Mouse (Mus musculus): ENCODE data around the gene Rps26. TPM values are rescaled to one million over a fixed set of nuclear protein-coding genes. Genes with fewer than 3 reads are reported as not detected.

Gene Rps26
- polyA plus RNA-seq, 1 experiment from 2014 or later = 455 TPM

GRCm38 (mm10) chr10:128583644-128584043 is 42.9 kb downstream of the Rps26 start:
- 14% methylated on average over 7 of the region's 7 CpGs for WGBS
- H3K27me3 ChIP-seq (replicated peaks) = peaks cover 42% of the 10 kb centered on the region
- peak; percentile 75 for ATAC-seq (ENCODE audit: extremely low read depth, insufficient number of reproducible peaks, low FRiP score, low TSS enrichment)
- peak overlapping the region; percentile 43 for H3K4me3 ChIP-seq
- peak overlapping the region; percentile 76 for H3K27ac ChIP-seq (replicated peaks)
- peaks cover 29% of the 10 kb centered on the region for H3K4me1 ChIP-seq
- peak overlapping the region; percentile 63 for H3K4me2 ChIP-seq
- peaks cover 6% of the 10 kb centered on the region; the same call in 1 of the 2 replicates for H3K36me3 ChIP-seq
- H3K9ac ChIP-seq = peak overlapping the region; percentile 78
- H3K9me3 ChIP-seq = no peaks in the 10 kb centered on the region

GRCm38 (mm10) chr10:128579731-128580130 is 46.8 kb downstream of the Rps26 start:
- H3K27me3 ChIP-seq (replicated peaks) = peaks cover 4% of the 10 kb centered on the region; the same call in 1 of the 2 replicates
- no peak overlapping the region for H3K4me2 ChIP-seq
- H3K4me1 ChIP-seq = peaks cover 18% of the 10 kb centered on the region
- no peak overlapping the region for H3K27ac ChIP-seq (replicated peaks)
- no peak overlapping the region for H3K4me3 ChIP-seq
- 71% methylated on average over 4 of the region's 4 CpGs for WGBS
- ATAC-seq (ENCODE audit: extremely low read depth, insufficient number of reproducible peaks, low FRiP score, low TSS enrichment) = no peak
- H3K36me3 ChIP-seq = peaks cover 32% of the 10 kb centered on the region
- H3K9ac ChIP-seq = no peak overlapping the region
- no peaks in the 10 kb centered on the region for H3K9me3 ChIP-seq

GRCm38 (mm10) chr10:128579298-128579697 is 47.2 kb downstream of the Rps26 start:
- 72% methylated on average over 3 of the region's 3 CpGs for WGBS
- ATAC-seq (ENCODE audit: extremely low read depth, insufficient number of reproducible peaks, low FRiP score, low TSS enrichment) = no peak
- H3K9me3 ChIP-seq = no peaks in the 10 kb centered on the region
- H3K9ac ChIP-seq = no peak overlapping the region
- no peak overlapping the region for H3K4me3 ChIP-seq
- peaks cover 33% of the 10 kb centered on the region for H3K36me3 ChIP-seq
- peaks cover under 1% of the 10 kb centered on the region; the same call in 1 of the 2 replicates for H3K27me3 ChIP-seq (replicated peaks)
- peaks cover 15% of the 10 kb centered on the region for H3K4me1 ChIP-seq
- no peak overlapping the region for H3K4me2 ChIP-seq
- H3K27ac ChIP-seq (replicated peaks) = no peak overlapping the region

GRCm38 (mm10) chr10:128578330-128578729 is 48.2 kb downstream of the Rps26 start:
- H3K36me3 ChIP-seq = peaks cover 37% of the 10 kb centered on the region
- no peak for ATAC-seq (ENCODE audit: extremely low read depth, insufficient number of reproducible peaks, low FRiP score, low TSS enrichment)
- no peaks in the 10 kb centered on the region for H3K27me3 ChIP-seq (replicated peaks)

GRCm38 (mm10) chr10:128575063-128575462 is 51.5 kb downstream of the Rps26 start:
- Histone ChIP-seq H3K4me2 (no peak overlapping the region), H3K9me3 (no peaks in the 10 kb centered on the region), H3K27me3 (replicated peaks) (peaks cover 5% of the 10 kb centered on the region; the same call in 1 of the 2 replicates), H3K4me1 (no peaks in the 10 kb centered on the region), H3K27ac (replicated peaks) (no peak overlapping the region), H3K36me3 (peaks cover 54% of the 10 kb centered on the region), H3K9ac (no peak overlapping the region), H3K4me3 (no peak overlapping the region)
- WGBS = 88% methylated on average over 2 of the region's 2 CpGs
- ATAC-seq (ENCODE audit: extremely low read depth, insufficient number of reproducible peaks, low FRiP score, low TSS enrichment) = no peak

More at GRCm38 (mm10) chr10:128578330-128578729, 48.2 kb downstream of the Rps26 start:
- no peak overlapping the region for H3K4me3 ChIP-seq
- H3K9me3 ChIP-seq = no peaks in the 10 kb centered on the region
- H3K4me1 ChIP-seq = peaks cover 5% of the 10 kb centered on the region
- WGBS = 58% methylated on average over 11 of the region's 11 CpGs
- no peak overlapping the region for H3K4me2 ChIP-seq
- no peak overlapping the region for H3K27ac ChIP-seq (replicated peaks)
- no peak overlapping the region for H3K9ac ChIP-seq

Small RNA genes within 50 kb of the gene (microRNA-seq; reads per million reads assigned to microRNA genes)
- gene Mir6917 = not detected

Other genes starting within 250 kb of the Rps26 start
- 8.8 and 9.4 TPM in 2 replicates for gene Ankrd52, start 249.6 kb downstream of the Rps26 start, polyA plus RNA-seq (2015; fragmentation: Nextera tagmentation; extraction: Ambion mirVana)
- 0.12 and 1.5 TPM in 2 replicates for gene Slc39a5, start 225.5 kb downstream of the Rps26 start, polyA plus RNA-seq (2015; fragmentation: Nextera tagmentation; extraction: Ambion mirVana)
- 58.0 and 63.9 TPM in 2 replicates for gene Nabp2, start 215.3 kb downstream of the Rps26 start, polyA plus RNA-seq (2015; fragmentation: Nextera tagmentation; extraction: Ambion mirVana)
- gene Rnf41, start 215.1 kb downstream of the Rps26 start, polyA plus RNA-seq (2015; fragmentation: Nextera tagmentation; extraction: Ambion mirVana) = 26.8 and 27.0 TPM in 2 replicates
- gene Smarcc2, start 167.5 kb downstream of the Rps26 start, polyA plus RNA-seq (2015; fragmentation: Nextera tagmentation; extraction: Ambion mirVana) = 55.2 and 57.1 TPM in 2 replicates
- gene Myl6, start 132.6 kb downstream of the Rps26 start, polyA plus RNA-seq (2015; fragmentation: Nextera tagmentation; extraction: Ambion mirVana) = 1,202 and 1,344 TPM in 2 replicates
- 3.2 and 4.5 TPM in 2 replicates for gene Myl6b, start 128.1 kb downstream of the Rps26 start, polyA plus RNA-seq (2015; fragmentation: Nextera tagmentation; extraction: Ambion mirVana)
- gene Esyt1, start 100.9 kb downstream of the Rps26 start, polyA plus RNA-seq (2015; fragmentation: Nextera tagmentation; extraction: Ambion mirVana) = 17.2 and 17.3 TPM in 2 replicates
- gene Zc3h10, start 79.0 kb downstream of the Rps26 start, polyA plus RNA-seq (2015; fragmentation: Nextera tagmentation; extraction: Ambion mirVana) = 7.6 and 9.4 TPM in 2 replicates
- 2,656 and 2,881 TPM in 2 replicates for gene Rpl41, start 77.4 kb downstream of the Rps26 start, polyA plus RNA-seq (2015; fragmentation: Nextera tagmentation; extraction: Ambion mirVana)
- gene Pa2g4, start 60.8 kb downstream of the Rps26 start, polyA plus RNA-seq (2015; fragmentation: Nextera tagmentation; extraction: Ambion mirVana) = 125 and 136 TPM in 2 replicates
- gene Erbb3, start 37.1 kb downstream of the Rps26 start, polyA plus RNA-seq (2015; fragmentation: Nextera tagmentation; extraction: Ambion mirVana) = 3.7 and 4.1 TPM in 2 replicates
- 1.3 TPM in 2 replicates for gene Ikzf4, start 19.2 kb upstream of the Rps26 start, polyA plus RNA-seq (2015; fragmentation: Nextera tagmentation; extraction: Ambion mirVana)
- 11.1 and 12.4 TPM in 2 replicates for gene Suox, start 47.3 kb upstream of the Rps26 start, polyA plus RNA-seq (2015; fragmentation: Nextera tagmentation; extraction: Ambion mirVana)
- gene Rab5b, start 69.5 kb upstream of the Rps26 start, polyA plus RNA-seq (2015; fragmentation: Nextera tagmentation; extraction: Ambion mirVana) = 60.4 and 62.1 TPM in 2 replicates
- gene Pmel, start 77.4 kb upstream of the Rps26 start, polyA plus RNA-seq (2015; fragmentation: Nextera tagmentation; extraction: Ambion mirVana) = 1.6 and 2.6 TPM in 2 replicates
- gene Cdk2, start 78.3 kb upstream of the Rps26 start, polyA plus RNA-seq (2015; fragmentation: Nextera tagmentation; extraction: Ambion mirVana) = 86.6 and 92.0 TPM in 2 replicates
- gene Dgka, start 118.1 kb upstream of the Rps26 start, polyA plus RNA-seq (2015; fragmentation: Nextera tagmentation; extraction: Ambion mirVana) = 4.8 and 5.0 TPM in 2 replicates
- 22.1 and 22.7 TPM in 2 replicates for gene Pym1, start 121.1 kb upstream of the Rps26 start, polyA plus RNA-seq (2015; fragmentation: Nextera tagmentation; extraction: Ambion mirVana)
- 0.87 and 1.1 TPM in 2 replicates for gene Mmp19, start 164.2 kb upstream of the Rps26 start, polyA plus RNA-seq (2015; fragmentation: Nextera tagmentation; extraction: Ambion mirVana)
- 35.3 and 38.8 TPM in 2 replicates for gene Dnajc14, start 177.3 kb upstream of the Rps26 start, polyA plus RNA-seq (2015; fragmentation: Nextera tagmentation; extraction: Ambion mirVana)
- 18.7 and 19.0 TPM in 2 replicates for gene Tmem198b, start 177.6 kb upstream of the Rps26 start, polyA plus RNA-seq (2015; fragmentation: Nextera tagmentation; extraction: Ambion mirVana)
- 164 and 175 TPM in 2 replicates for gene Sarnp, start 190.6 kb upstream of the Rps26 start, polyA plus RNA-seq (2015; fragmentation: Nextera tagmentation; extraction: Ambion mirVana)
- gene Ormdl2, start 194.9 kb upstream of the Rps26 start, polyA plus RNA-seq (2015; fragmentation: Nextera tagmentation; extraction: Ambion mirVana) = 47.2 and 50.0 TPM in 2 replicates